Mouse (Mus musculus): Measurements from ENCODE around the gene AC124108.1.
"Not testable (repeated sequence)": the region's sequence is repeated elsewhere in the genome, so short reads cannot be mapped to it uniquely, and the experiment has no call there.

AC124108.1 gene

GRCm38 (mm10) chr1:132191093-132191785 is at the start of gene AC124108.1, which contains the start of gene Lemd1:
Gene AC124108.1, plus strand, starts transcription at chr1:132191457.
Gene Lemd1, plus strand, starts transcription at chr1:132191431.
- peak; percentile 62 for DNase-seq (ENCODE audit: extremely low spot score, low spot score)

GRCm38 (mm10) chr1:132141753-132142152 is 49.5 kb upstream of the AC124108.1 start:
- no peak for DNase-seq (ENCODE audit: extremely low spot score, low spot score)

- DNase-seq (ENCODE audit: extremely low spot score, low spot score): no peak
These were observed 48.2 kb upstream of the AC124108.1 start for GRCm38 (mm10) chr1:132143079-132143478.

GRCm38 (mm10) chr1:132143730-132144129 is 47.5 kb upstream of the AC124108.1 start:
- no peak for DNase-seq (ENCODE audit: extremely low spot score, low spot score)

- DNase-seq (ENCODE audit: extremely low spot score, low spot score): no peak
These were observed 47.0 kb upstream of the AC124108.1 start for GRCm38 (mm10) chr1:132144223-132144622.

- no peak for DNase-seq (ENCODE audit: extremely low spot score, low spot score)
These were observed 46.4 kb upstream of the AC124108.1 start for GRCm38 (mm10) chr1:132144837-132145236.

GRCm38 (mm10) chr1:132145973-132146685 is 45.1 kb upstream of the AC124108.1 start:
- no peak for DNase-seq (ENCODE audit: extremely low spot score, low spot score)

- no peak for DNase-seq (ENCODE audit: extremely low spot score, low spot score)
These were observed 41.8 kb upstream of the AC124108.1 start for GRCm38 (mm10) chr1:132149410-132149809.

GRCm38 (mm10) chr1:132150171-132150570 is 41.1 kb upstream of the AC124108.1 start:
- no peak for DNase-seq (ENCODE audit: extremely low spot score, low spot score)

- DNase-seq (ENCODE audit: extremely low spot score, low spot score): no peak
These were observed 40.2 kb upstream of the AC124108.1 start for GRCm38 (mm10) chr1:132150817-132151601.

- DNase-seq (ENCODE audit: extremely low spot score, low spot score): no peak
These were observed 39.3 kb upstream of the AC124108.1 start for GRCm38 (mm10) chr1:132151908-132152307.

- no peak for DNase-seq (ENCODE audit: extremely low spot score, low spot score)
These were observed 38.1 kb upstream of the AC124108.1 start for GRCm38 (mm10) chr1:132153086-132153690.

- DNase-seq (ENCODE audit: extremely low spot score, low spot score): no peak
These were observed 37.6 kb upstream of the AC124108.1 start for GRCm38 (mm10) chr1:132153691-132154090.

GRCm38 (mm10) chr1:132155737-132156136 is 35.5 kb upstream of the AC124108.1 start:
- peak; percentile 78 for DNase-seq (ENCODE audit: extremely low spot score, low spot score)

- DNase-seq (ENCODE audit: extremely low spot score, low spot score): peak; percentile 93
These were observed 34.1 kb upstream of the AC124108.1 start for GRCm38 (mm10) chr1:132157016-132157781.

GRCm38 (mm10) chr1:132157808-132158207 is 33.4 kb upstream of the AC124108.1 start:
- DNase-seq (ENCODE audit: extremely low spot score, low spot score): no peak

GRCm38 (mm10) chr1:132158741-132159140 is 32.5 kb upstream of the AC124108.1 start:
- DNase-seq (ENCODE audit: extremely low spot score, low spot score): no peak

- DNase-seq (ENCODE audit: extremely low spot score, low spot score): no peak
These were observed 31.6 kb upstream of the AC124108.1 start for GRCm38 (mm10) chr1:132159681-132160080.

GRCm38 (mm10) chr1:132161211-132161880 is 29.9 kb upstream of the AC124108.1 start:
- no peak for DNase-seq (ENCODE audit: extremely low spot score, low spot score)

GRCm38 (mm10) chr1:132162618-132163017 is 28.6 kb upstream of the AC124108.1 start:
- not testable (repeated sequence) for DNase-seq (ENCODE audit: extremely low spot score, low spot score)
